Mouse (Mus musculus): ENCODE data around the gene Pcsk7.

GRCm38 (mm10) chr9:45915659-45916058, 9.4 kb downstream of the Pcsk7 start:
- no peak for TF ChIP-seq CTCF (IDR thresholded peaks at IDR 0.05; ENCODE audit: low read depth, low read length)
- no peak for TF ChIP-seq POLR2A (IDR thresholded peaks at IDR 0.05; ENCODE audit: borderline replicate concordance, low read depth, low read length)

All from bone marrow macrophage, adult 2 months (primary cell).